Mouse (Mus musculus) c-Kit-positive CD71-positive TER-119-negative erythroid progenitor cells, embryonic 14.5 days (primary cell): ENCODE results near the gene Eno1.

Experiments
- DNase-seq: peaks from one replicate; pipeline ENCODE4 v3.0.0-alpha.2; 2013; ENCODE audit warnings: low read depth

The Eno1 gene

GRCm38 (mm10) chr4:150236521-150237481, at the start of gene Eno1:
Eno1 (plus strand) TSS chr4:150236721.
- peak; percentile 95 for DNase-seq

GRCm38 (mm10) chr4:150188236-150188635, 48.3 kb upstream of the Eno1 start:
- peak; percentile 59 for DNase-seq

GRCm38 (mm10) chr4:150192199-150192598, 44.3 kb upstream of the Eno1 start:
- no peak for DNase-seq

GRCm38 (mm10) chr4:150193915-150194314, 42.6 kb upstream of the Eno1 start:
- DNase-seq, result no peak

GRCm38 (mm10) chr4:150198268-150198667, 38.3 kb upstream of the Eno1 start:
- DNase-seq, result no peak

- DNase-seq, result no peak
Observed at GRCm38 (mm10) chr4:150201232-150201631, 35.3 kb upstream of the Eno1 start, which contains the start of gene Car6. Car6 (minus strand) TSS chr4:150201332.

GRCm38 (mm10) chr4:150202702-150203101, 33.8 kb upstream of the Eno1 start:
- no peak for DNase-seq

- DNase-seq, result no peak
Observed at GRCm38 (mm10) chr4:150204877-150205276, 31.6 kb upstream of the Eno1 start.

- DNase-seq, result no peak
Observed at GRCm38 (mm10) chr4:150209751-150210150, 26.8 kb upstream of the Eno1 start.

- no peak for DNase-seq
Observed at GRCm38 (mm10) chr4:150210306-150210705, 26.2 kb upstream of the Eno1 start.

GRCm38 (mm10) chr4:150211930-150212552, 24.5 kb upstream of the Eno1 start:
- no peak for DNase-seq

GRCm38 (mm10) chr4:150212553-150212971, 24.0 kb upstream of the Eno1 start:
- peak; percentile 60 for DNase-seq

GRCm38 (mm10) chr4:150213910-150214309, 22.6 kb upstream of the Eno1 start:
- no peak for DNase-seq

GRCm38 (mm10) chr4:150216423-150216822, 20.1 kb upstream of the Eno1 start:
- no peak for DNase-seq

GRCm38 (mm10) chr4:150217042-150217554, 19.4 kb upstream of the Eno1 start:
- no peak for DNase-seq

- no peak for DNase-seq
Observed at GRCm38 (mm10) chr4:150217935-150218334, 18.6 kb upstream of the Eno1 start.

- DNase-seq, result no peak
Observed at GRCm38 (mm10) chr4:150219501-150220292, 16.8 kb upstream of the Eno1 start.

- DNase-seq, result no peak
Observed at GRCm38 (mm10) chr4:150220584-150220983, 15.9 kb upstream of the Eno1 start.

GRCm38 (mm10) chr4:150221017-150221640, 15.4 kb upstream of the Eno1 start:
- no peak for DNase-seq

- no peak for DNase-seq
Observed at GRCm38 (mm10) chr4:150223830-150224229, 12.7 kb upstream of the Eno1 start.

GRCm38 (mm10) chr4:150225700-150226099, 10.8 kb upstream of the Eno1 start:
- no peak for DNase-seq
